Mouse (Mus musculus) heart, adult 18-20 months (tissue): ENCODE results near the gene Guca2b. TPM values are rescaled to one million over a fixed set of nuclear protein-coding genes. Genes with fewer than 3 reads are reported as not detected.
"Not testable (repeated sequence)": the region's sequence is repeated elsewhere in the genome, so short reads cannot be mapped to it uniquely, and the experiment has no call there.

Experiments used
- DNase-seq, 2 experiments: peaks; one replicate each; pipeline ENCODE4 v3.0.0; 2021 to 2022; ENCODE audit warnings: mixed read lengths in 1 of 2
- total RNA-seq, 2 experiments: library from RNA; stranded (reverse); gene quantifications; 2 replicates each; pipeline ENCODE4 v1.2.3; 2021

Gene Guca2b
- total RNA-seq, 2 experiments from 2014 or later: 0.51 to 0.65 TPM

DNA sequence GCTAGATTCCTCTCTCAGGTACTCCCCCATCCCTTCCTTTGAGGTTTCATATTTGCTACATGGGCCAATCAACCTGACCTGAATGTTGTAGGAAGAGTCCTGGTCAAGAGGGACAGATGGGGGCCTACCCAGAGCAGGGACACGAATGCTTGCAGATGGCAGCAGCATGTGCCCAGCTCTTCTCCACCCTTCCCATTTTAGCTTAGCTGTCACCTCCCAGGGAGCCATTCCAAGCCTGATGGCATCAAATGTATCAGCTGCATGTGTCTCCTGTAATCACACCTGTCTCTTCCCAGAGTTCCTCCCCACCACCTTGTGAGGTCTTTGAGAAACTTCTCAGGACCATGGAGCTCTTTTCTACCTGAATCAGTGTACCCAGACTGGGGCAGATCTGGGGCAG is 1.7 kb downstream of the Guca2b start:
- no peak for DNase-seq

GRCm38 (mm10) chr4:119642666-119643065 is 16.1 kb downstream of the Guca2b start:
- no peak for DNase-seq

DNA sequence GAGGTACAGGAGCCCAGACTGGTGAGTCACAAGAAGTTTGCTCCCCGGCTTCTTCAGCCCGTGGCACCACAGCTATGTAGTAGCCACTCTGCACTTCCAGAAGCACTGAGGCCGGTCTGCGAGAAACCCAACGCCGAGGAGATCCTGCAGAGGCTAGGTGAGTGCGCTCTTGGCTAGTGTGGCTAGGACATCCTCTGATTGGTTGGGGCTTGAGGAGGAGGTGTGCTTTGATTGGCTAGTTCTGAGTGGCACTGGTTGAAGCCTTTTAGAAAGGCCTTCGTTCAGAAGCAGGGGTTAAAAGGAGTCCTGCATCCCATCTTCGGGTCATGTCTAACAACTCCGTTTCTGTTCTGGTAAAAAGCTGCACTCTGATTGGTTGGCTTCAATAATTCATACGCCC is 20.1 kb downstream of the Guca2b start:
- no peak for DNase-seq

DNA sequence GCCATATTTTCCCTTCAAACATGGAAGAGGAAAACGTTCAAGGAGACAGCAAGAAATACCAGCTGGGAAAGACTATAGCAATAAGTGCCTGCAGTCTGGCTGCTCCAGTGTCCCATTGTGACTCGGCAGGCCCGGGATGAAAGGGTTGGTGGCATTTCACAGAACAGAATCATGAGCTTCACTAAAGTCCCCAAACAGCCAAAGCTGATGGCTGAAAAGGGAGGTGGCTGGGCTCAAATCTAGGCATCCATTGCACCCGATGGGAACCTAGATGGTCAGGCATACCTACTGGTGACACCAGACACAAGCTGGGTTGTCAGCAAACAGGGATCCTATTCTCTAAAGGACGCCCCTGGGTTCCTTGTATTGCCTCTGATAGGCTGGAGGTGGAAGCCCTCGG is 20.8 kb downstream of the Guca2b start:
- no peak for DNase-seq

GRCm38 (mm10) chr4:119637176-119637845 is 21.4 kb downstream of the Guca2b start, which contains the start of gene Guca2a:
Gene Guca2a, plus strand, starts transcription at chr4:119637704.
- DNase-seq: no peak

DNA sequence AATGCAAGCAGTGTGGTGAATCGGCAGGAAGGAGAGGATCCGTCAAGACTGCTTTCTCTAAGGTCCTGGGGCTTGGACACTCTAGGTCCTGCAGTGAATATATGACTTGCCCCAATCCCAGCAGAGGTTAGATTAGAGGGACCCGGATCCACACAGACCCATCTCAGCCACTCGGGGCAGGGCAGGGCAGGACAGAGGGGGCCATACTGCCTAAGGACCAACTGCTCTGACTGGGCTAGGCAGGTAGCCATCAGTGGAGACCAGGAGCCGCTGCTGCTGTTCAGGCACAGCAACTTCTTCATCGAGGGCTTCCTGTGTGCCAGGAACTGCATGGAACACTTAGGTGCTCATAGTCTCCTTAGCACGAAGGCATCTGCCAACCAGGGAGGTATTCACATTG is 22.0 kb downstream of the Guca2b start:
- DNase-seq: no peak

- DNase-seq: no peak
Measured at GRCm38 (mm10) chr4:119635686-119636085, 23.1 kb downstream of the Guca2b start.

GRCm38 (mm10) chr4:119634908-119635660 is 23.7 kb downstream of the Guca2b start:
- peak in 1 of 2 experiments; percentile 16 for DNase-seq

DNA sequence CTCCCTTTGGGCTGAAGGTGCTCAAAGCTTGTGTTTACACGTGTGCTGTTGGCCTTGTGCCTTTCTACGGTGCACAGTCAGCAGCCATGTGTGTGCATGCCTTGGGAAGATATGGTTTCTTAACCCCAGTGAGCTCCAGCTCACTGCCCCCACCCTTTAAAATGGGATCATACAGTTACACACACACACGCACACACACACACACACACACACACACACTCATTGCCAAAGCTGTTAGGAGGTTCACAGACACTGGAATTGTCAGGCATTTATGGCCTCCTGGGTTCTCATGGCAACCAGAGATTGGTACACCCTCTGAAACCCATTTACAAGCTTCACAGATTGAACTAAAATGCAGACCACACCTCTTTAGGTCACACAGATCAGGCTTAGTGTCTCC is 24.8 kb downstream of the Guca2b start:
- no peak for DNase-seq

GRCm38 (mm10) chr4:119633342-119633741 is 25.4 kb downstream of the Guca2b start:
- DNase-seq: no peak

- DNase-seq: no peak
Measured at GRCm38 (mm10) chr4:119632721-119633120, 26.0 kb downstream of the Guca2b start.

DNA sequence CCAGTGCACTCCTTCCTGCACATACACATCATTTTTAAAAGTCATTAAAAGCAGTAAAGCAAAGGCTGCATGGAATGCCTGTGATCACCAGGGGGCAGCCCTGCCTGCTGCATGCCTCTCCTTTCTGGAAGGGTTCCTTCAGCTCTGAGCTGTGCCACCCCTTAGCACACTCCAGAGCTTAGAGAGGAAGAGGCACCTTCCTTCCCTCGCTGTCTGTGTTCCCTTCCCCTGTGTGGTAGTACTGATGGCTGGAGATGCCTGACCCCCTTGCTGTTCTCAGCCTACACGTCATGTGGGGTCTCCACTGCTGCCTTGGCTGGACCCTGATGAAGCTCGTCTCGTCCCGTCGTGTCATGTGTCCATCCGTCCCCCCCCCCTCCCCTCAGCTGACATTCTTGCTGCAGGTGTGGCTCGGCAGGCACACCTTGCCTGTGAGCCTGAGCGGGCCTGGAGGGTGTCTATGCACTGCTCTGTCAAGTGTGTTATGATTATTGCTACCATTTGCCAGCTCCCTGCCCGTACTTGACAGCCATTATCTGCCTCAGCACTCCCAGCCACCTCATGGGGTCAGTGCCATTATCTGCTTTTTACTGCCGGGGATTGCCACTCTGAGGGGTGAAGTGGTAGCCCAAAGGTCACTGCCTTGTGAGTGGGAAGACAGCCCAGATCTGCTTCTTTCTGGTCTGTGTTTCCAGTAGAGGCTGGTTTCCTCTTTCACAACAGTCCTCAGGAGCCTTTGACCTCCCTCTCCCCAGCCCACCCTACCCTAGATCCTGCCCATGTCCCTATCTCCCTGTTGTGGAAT is 27.4 kb downstream of the Guca2b start:
- DNase-seq: peak; percentile 39 to 64

GRCm38 (mm10) chr4:119628363-119628762 is 30.4 kb downstream of the Guca2b start:
- not testable (repeated sequence) for DNase-seq

DNA sequence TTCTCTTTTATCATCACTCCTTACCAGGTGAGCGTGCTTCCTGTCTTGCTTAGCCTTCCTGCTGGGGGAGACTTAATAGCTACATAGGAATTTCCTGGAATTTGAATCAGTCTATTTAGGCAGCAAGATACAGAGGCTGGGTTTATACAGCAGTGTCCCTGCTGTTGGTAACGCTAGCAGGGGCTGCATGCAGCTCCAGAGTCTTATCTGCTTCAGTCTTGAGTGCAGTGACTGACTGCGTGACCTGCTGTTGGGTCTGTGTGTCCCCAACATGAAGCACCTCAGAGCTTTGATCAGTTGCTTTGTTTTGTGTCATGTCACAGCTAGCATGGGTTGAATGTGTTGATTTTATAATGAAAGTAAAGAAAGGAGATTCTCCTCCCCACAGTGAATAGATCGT is 31.4 kb downstream of the Guca2b start:
- DNase-seq: no peak

GRCm38 (mm10) chr4:119626876-119627275 is 31.9 kb downstream of the Guca2b start:
- DNase-seq: no peak

DNA sequence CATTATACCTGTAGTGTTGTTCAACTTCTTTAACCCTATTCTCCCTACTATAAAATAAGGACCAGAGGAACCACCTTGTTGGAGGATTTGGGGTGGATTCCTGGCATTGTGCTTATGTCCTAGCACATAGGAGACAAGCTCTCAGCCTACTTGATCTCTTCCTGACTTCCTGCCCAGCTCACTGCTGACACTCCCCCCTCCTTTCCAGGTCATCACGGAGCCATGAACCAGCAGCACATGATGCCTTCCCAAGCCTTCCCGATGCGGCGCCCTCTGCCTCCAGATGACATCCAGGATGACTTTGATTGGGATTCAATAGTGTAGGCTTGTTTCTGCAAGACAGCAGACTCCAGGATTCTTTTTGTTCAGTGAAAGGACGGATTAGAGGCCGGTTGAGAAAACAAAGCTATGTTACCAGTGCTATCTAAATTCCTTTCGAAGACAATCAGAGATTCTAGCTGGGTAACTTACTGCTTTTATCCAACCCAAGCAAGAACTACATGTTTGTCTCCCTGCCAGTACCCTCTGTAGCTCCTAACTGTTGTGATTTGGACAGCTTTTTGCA is 32.6 kb downstream of the Guca2b start:
- no peak for DNase-seq

- DNase-seq: no peak
Measured at GRCm38 (mm10) chr4:119614724-119615123, 44.0 kb downstream of the Guca2b start.

GRCm38 (mm10) chr4:119614078-119614477 is 44.7 kb downstream of the Guca2b start:
- DNase-seq: no peak

GRCm38 (mm10) chr4:119609488-119609887 is 49.3 kb downstream of the Guca2b start:
- DNase-seq: no peak
